Mouse (Mus musculus) layer of hippocampus, postnatal 10 days (tissue): ENCODE measurements around the gene Olfr1251. TPM values are rescaled to one million over a fixed set of nuclear protein-coding genes. Genes with fewer than 3 reads are reported as not detected.
"Not testable (repeated sequence)": the region's sequence is repeated elsewhere in the genome, so short reads cannot be mapped to it uniquely, and the experiment has no call there.

ENCODE experiments used
- DNase-seq, 2 experiments: peaks; one replicate each; pipeline ENCODE4 v3.0.0; 2021; ENCODE audit warnings: low spot score in 2 of 2
- long read RNA-seq: library from polyadenylated mRNA; stranded (forward); transcript quantifications from one replicate; pipeline ENCODE4 v2.0.0, GENCODE M21; 2023
- total RNA-seq, 2 experiments: library from RNA; stranded (reverse); gene quantifications; 2 replicates each; pipeline ENCODE4 v1.2.3; 2021

Gene Olfr1251
- not detected for total RNA-seq
- long read RNA-seq, result 0 reads

DNA sequence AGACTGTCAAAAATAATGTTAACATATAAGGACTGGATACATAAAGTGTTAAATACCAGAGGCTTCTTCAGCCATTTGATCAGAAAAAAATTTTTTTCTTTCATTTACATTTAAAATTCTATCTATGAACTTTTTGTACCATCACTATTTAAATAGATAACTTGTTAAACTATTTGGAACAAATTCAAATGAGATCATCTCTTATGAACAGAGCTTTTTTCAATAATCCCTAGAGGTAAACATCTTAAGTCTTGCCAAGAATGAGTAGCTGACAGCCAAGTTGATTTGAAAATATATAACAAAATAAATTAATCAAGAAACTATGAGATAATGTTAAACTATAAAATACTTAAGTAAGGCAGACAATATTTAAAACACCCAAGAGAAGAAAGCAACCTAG is at the start of gene Olfr1251:
Gene Olfr1251 (minus strand): TSS at position 101 of the 400 bp plus-strand sequence.
- no peak for DNase-seq

DNA sequence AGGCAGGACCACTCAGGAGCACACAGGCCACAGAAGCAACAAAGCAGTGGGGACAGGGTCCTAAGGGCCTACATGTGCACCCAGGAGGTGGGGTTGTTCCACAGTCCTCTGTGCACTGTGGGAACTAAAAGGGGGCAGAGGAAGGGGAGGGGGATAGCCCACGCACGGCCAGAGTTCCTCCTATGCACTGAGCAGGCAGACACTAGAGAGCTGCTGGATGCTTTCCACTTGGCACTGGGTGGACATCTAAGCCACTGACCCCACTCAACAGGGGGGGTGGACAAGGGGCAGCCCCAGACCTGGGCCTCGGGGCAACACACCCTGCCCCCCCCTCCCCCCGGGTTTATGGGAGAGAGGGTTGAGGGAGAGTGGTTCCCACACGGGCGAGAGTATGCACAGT is 20.2 kb upstream of the Olfr1251 start:
- DNase-seq, result no peak

DNA sequence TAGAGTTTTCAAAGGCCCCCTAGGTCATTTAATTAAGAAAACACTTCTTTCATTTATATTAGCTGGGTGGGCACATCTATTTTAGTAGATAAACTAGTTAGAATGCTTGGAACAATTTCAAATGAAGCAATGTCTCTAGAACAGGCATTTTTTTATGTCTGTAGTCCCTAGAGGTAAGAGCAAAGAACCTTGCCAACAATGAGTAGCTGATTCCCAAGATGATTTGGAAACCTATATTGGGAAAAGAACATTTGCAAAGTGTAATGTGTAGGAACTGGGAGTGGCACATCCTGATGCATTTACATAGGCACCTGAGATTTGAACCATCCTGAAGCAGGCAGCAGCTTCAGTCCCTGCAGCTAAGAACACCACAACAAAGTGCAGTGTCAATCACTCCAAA is 10.4 kb downstream of the Olfr1251 start, which contains the start of gene Olfr1250:
Gene Olfr1250 (minus strand): TSS at position 101 of the 400 bp plus-strand sequence.
- no peak for DNase-seq

- DNase-seq, result no peak
Observed at GRCm38 (mm10) chr2:89634883-89635282, 36.9 kb downstream of the Olfr1251 start, which contains the start of gene Olfr1249. Gene Olfr1249 (minus strand): TSS chr2:89634983.

GRCm38 (mm10) chr2:89618145-89618544 is 53.6 kb downstream of the Olfr1251 start, which contains the start of gene Olfr1248:
Gene Olfr1248 (minus strand): TSS chr2:89618245.
- DNase-seq, result not testable (repeated sequence)

Other genes with a start within 250 kb of the Olfr1251 start
- not detected for gene Olfr1240, start 228.9 kb downstream of the Olfr1251 start, total RNA-seq
- gene Olfr1241, start 184.8 kb downstream of the Olfr1251 start, total RNA-seq, result not detected
- not detected for gene Olfr1242, start 173.6 kb downstream of the Olfr1251 start, total RNA-seq
- not detected for gene Olfr1243, start 140.4 kb downstream of the Olfr1251 start, total RNA-seq
- gene Olfr1245, start 93.5 kb downstream of the Olfr1251 start, total RNA-seq, result not detected
- gene Olfr1246, start 78.8 kb downstream of the Olfr1251 start, total RNA-seq, result not detected
- not detected for gene Olfr1247, start 57.8 kb downstream of the Olfr1251 start, total RNA-seq
- not detected for gene Olfr1248, start 53.7 kb downstream of the Olfr1251 start, total RNA-seq
- not detected for gene Olfr1249, start 37.0 kb downstream of the Olfr1251 start, total RNA-seq
- gene Olfr1250, start 10.5 kb downstream of the Olfr1251 start, total RNA-seq, result not detected
- not detected for gene Olfr1252, start 53.1 kb upstream of the Olfr1251 start, total RNA-seq
- gene Olfr1253, start 85.2 kb upstream of the Olfr1251 start, total RNA-seq, result not detected
- not detected for gene Olfr1254, start 121.7 kb upstream of the Olfr1251 start, total RNA-seq
- gene Olfr1255, start 140.1 kb upstream of the Olfr1251 start, total RNA-seq, result not detected
- gene Olfr1256, start 169.6 kb upstream of the Olfr1251 start, total RNA-seq, result not detected
- not detected for gene Olfr48, start 176.3 kb upstream of the Olfr1251 start, total RNA-seq
- not detected for gene Olfr1257, start 206.5 kb upstream of the Olfr1251 start, total RNA-seq